Mouse (Mus musculus): ENCODE measurements around the gene U90926.

GRCm38 (mm10) chr5:92215308-92215707 is at the start of gene U90926:
- TF ChIP-seq CTCF (IDR thresholded peaks at IDR 0.05; ENCODE audit: low read depth) (no peak), EP300 (IDR thresholded peaks at IDR 0.05; ENCODE audit: low read depth) (no peak)

Data from heart, postnatal 0 days (tissue).